Mouse (Mus musculus): ENCODE measurements around the gene Dlg4. TPM values are rescaled to one million over a fixed set of nuclear protein-coding genes. Genes with fewer than 3 reads are reported as not detected.
"Not testable (repeated sequence)": the region's sequence is repeated elsewhere in the genome, so short reads cannot be mapped to it uniquely, and the experiment has no call there.

The Dlg4 gene
- polyA plus RNA-seq, 1 experiment: 19.4 TPM

DNA sequence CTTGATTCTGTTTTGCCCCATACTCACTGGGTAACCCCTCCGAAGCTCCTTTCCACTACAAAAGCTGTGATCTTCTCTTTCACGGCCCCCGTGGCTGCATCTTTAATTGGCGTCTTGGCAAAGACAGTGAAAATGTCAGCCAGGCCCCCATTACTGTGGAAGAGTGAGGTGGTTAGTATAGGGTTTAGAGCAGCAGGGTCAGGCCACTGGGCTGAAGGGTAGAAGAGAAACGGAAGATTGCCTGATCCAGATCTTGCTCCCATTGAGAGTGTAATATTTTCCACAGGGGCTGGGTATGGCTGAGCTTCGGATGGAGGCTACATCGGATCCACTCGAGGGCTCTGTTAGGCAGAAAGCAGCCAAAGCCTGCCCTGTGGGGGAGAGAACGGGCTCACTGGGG lies 3.8 kb upstream of the Dlg4 start:
- Histone ChIP-seq H3K4me3 (replicated peaks; ENCODE audit: control insufficient read depth, low read depth, low read length) (no peak overlapping the region), H3K27ac (ENCODE audit: control insufficient read depth, insufficient read depth, low read depth, low read length, poor library complexity) (no peak overlapping the region), H3K4me1 (ENCODE audit: control insufficient read depth, insufficient read depth, low read length) (peaks cover 1% of the 10 kb centered on the region; the same call in 1 of the 2 replicates)
- TF ChIP-seq CTCF (IDR thresholded peaks at IDR 0.05; ENCODE audit: control insufficient read depth, insufficient read depth, low read length) (no peak), POLR2A (IDR thresholded peaks at IDR 0.05; ENCODE audit: borderline replicate concordance, control insufficient read depth, low read depth, low read length) (no peak)
- WGBS: 87% methylated on average over 9 of the region's 9 CpGs

DNA sequence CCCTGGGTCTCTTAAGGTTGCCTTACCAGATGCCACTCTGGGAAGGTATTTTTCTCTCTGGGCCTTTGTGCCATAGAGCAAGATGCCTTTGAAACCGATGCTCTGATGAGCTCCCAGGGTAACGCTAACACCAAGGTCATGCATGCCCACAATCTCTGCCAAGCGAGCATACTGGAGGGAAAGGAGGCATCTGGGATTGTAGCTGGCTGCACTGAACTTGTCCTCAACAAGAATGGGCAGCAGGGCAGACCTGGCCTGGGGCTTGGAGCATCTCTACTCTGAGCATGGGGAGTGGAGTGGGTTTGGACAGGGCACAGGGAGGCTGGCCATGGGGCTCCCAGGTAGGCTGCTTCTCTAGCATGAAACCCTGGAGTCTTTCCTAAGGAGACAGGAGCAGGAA lies 3.3 kb upstream of the Dlg4 start:
- no peak overlapping the region for H3K4me3 ChIP-seq (replicated peaks; ENCODE audit: control insufficient read depth, low read depth, low read length)
- H3K27ac ChIP-seq (ENCODE audit: control insufficient read depth, insufficient read depth, low read depth, low read length, poor library complexity): no peak overlapping the region
- TF ChIP-seq CTCF (IDR thresholded peaks at IDR 0.05; ENCODE audit: control insufficient read depth, insufficient read depth, low read length) (no peak), POLR2A (IDR thresholded peaks at IDR 0.05; ENCODE audit: borderline replicate concordance, control insufficient read depth, low read depth, low read length) (no peak)
- 90% methylated on average over 3 of the region's 3 CpGs for WGBS
- peaks cover 1% of the 10 kb centered on the region; the same call in 1 of the 2 replicates for H3K4me1 ChIP-seq (ENCODE audit: control insufficient read depth, insufficient read depth, low read length)

DNA sequence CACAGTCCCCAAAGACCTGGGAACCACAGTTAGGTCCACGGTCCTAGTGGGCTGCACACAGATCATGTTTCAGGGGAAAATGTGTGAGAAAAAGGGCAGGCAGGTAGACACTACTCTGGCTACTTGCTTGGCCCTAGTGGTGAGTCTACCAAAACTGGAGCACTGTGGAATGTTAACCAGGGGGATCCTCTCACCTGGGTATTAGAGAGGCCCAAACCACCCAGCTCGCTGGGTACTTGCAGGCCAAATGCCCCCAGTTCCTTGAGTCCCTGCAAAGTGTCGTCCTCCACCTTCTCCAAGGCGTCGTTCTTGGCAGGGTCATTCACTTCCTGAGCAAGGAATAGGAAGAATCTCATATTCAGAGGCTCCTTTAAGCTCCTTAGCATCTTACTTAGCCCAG lies 2.7 kb upstream of the Dlg4 start:
- WGBS: 76% methylated on average over 5 of the region's 5 CpGs
- H3K4me1 ChIP-seq (ENCODE audit: control insufficient read depth, insufficient read depth, low read length): peaks cover 1% of the 10 kb centered on the region; the same call in 1 of the 2 replicates
- H3K27ac ChIP-seq (ENCODE audit: control insufficient read depth, insufficient read depth, low read depth, low read length, poor library complexity): no peak overlapping the region
- TF ChIP-seq CTCF (IDR thresholded peaks at IDR 0.05; ENCODE audit: control insufficient read depth, insufficient read depth, low read length): no peak
- TF ChIP-seq POLR2A (IDR thresholded peaks at IDR 0.05; ENCODE audit: borderline replicate concordance, control insufficient read depth, low read depth, low read length): no peak
- no peak overlapping the region for H3K4me3 ChIP-seq (replicated peaks; ENCODE audit: control insufficient read depth, low read depth, low read length)

DNA sequence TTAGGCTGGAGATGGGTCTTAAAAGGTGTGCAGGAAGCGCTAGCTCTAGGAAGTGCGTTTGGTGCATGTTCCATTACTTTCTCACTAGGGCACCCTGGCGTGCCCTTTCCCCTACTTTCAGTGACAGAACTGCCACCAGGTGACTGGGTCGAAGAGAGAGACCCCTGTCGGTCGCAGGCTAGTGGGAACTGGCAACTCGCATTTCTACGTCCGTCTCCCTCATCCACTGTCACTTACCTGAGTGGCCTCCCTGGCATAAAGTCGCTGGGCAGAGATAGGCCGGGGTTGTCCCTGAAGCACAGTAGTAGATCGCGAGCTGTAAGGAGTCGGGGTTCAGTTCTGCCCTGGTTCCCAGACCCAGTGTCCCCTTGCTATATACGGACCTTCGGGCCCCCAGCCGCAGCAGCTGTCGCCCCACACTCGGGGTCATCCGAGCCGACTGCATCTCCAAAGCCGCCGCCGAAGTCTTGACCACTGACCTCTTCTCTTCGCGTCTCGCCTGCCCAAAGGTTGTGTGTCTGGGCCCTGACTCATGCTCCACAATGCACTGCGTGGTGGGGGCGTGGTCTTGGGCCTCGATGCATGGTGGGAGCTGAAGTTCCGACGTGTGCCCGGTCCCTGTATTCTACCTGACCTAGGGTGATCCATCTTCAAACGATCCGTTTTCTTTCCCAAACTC lies 1.7 kb upstream of the Dlg4 start, which contains the start of gene Acadvl:
Acadvl (minus strand) TSS at position 532 of the 679 bp plus-strand sequence.
- Histone ChIP-seq H3K27ac (ENCODE audit: control insufficient read depth, insufficient read depth, low read depth, low read length, poor library complexity) (peak within 1 kb of the TSS; percentile 26), H3K4me3 (replicated peaks; ENCODE audit: control insufficient read depth, low read depth, low read length) (peak within 1 kb of the TSS; percentile 74), H3K4me1 (ENCODE audit: control insufficient read depth, insufficient read depth, low read length) (peaks cover 1% of the 10 kb centered on the region; the same call in 1 of the 2 replicates)
- TF ChIP-seq POLR2A (IDR thresholded peaks at IDR 0.05; ENCODE audit: borderline replicate concordance, control insufficient read depth, low read depth, low read length) (peak; percentile 75; the same call in 1 of the 2 replicates), CTCF (IDR thresholded peaks at IDR 0.05; ENCODE audit: control insufficient read depth, insufficient read depth, low read length) (peak; percentile 38; the same call in 1 of the 2 replicates)
- under 1% methylated on average over 35 of the region's 35 CpGs for WGBS

DNA sequence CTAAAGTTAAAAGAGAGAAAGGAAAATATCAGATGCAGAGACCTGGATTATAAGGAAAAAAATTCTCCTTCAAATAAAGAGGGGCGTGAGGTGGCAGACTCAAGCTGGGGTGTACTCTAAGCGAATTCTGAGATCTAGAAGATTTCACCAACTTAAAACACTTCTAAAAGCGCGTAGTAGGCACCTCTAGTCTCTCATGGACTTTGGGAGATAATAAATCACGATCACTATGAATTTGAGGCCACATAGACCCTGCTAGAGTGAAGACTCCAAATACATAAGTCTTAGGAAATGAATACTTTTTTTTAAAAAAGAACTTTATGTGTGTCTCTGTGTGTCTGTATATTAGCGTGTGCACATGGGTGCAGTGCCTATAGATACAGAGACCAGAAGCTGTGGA lies 1.1 kb upstream of the Dlg4 start:
- Histone ChIP-seq H3K4me1 (ENCODE audit: control insufficient read depth, insufficient read depth, low read length) (peaks cover 1% of the 10 kb centered on the region; the same call in 1 of the 2 replicates), H3K4me3 (replicated peaks; ENCODE audit: control insufficient read depth, low read depth, low read length) (no peak overlapping the region), H3K27ac (ENCODE audit: control insufficient read depth, insufficient read depth, low read depth, low read length, poor library complexity) (no peak overlapping the region)
- TF ChIP-seq POLR2A (IDR thresholded peaks at IDR 0.05; ENCODE audit: borderline replicate concordance, control insufficient read depth, low read depth, low read length) (no peak), CTCF (IDR thresholded peaks at IDR 0.05; ENCODE audit: control insufficient read depth, insufficient read depth, low read length) (no peak)
- WGBS: 67% methylated on average over 6 of the region's 6 CpGs

DNA sequence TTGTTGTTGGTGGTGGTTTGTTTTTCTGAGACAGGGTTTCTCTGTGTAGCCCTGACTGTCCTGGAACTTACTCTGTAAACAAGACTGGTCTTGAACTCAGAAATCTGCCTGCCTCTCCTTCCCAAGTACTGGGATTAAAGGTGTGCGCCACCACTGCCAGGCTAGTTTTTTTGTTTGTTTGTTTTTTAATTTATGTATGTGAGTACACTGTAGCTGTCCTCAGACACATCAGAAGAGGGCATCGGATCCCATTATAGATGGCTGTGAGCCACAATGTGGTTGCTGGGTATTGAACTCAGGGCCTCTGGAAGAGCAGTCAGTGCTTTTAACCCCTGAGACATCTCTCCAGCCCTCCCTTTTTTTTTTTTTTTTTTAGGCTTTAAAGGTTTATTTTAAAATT lies 565 bp upstream of the Dlg4 start:
- not testable (repeated sequence) for H3K27ac ChIP-seq (ENCODE audit: control insufficient read depth, insufficient read depth, low read depth, low read length, poor library complexity); H3K4me3 ChIP-seq (replicated peaks; ENCODE audit: control insufficient read depth, low read depth, low read length); H3K4me1 ChIP-seq (ENCODE audit: control insufficient read depth, insufficient read depth, low read length)
- 82% methylated on average over 2 of the region's 2 CpGs for WGBS

DNA sequence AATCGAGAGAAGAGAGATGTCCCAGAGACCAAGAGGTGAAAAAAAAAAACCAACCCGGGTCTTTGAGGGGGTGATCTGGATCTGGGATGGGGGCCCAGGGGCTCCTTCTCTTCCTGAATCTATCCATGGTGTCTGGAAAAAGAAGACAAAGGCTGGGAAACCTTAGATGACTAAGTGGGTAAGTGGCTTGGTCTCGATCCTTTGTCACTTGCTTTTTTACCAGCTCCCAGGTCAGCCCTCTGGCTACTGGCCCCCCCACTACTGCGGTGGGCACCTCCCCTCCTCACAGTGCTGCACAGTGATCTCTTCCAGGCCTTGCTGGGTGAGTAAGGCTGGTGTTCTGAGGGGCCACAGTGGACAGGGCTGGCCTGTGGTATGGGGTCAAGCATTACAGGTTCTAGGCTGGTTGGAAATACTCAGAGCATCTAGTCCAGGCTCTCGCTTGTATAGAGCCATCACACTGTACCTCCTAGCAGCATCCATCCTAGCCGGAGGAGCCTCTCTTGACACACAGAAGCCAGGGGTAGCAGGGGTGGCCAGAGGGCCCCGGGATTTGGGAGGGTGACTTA lies 541 bp downstream of the Dlg4 start:
- Histone ChIP-seq H3K4me1 (ENCODE audit: control insufficient read depth, insufficient read depth, low read length) (peaks cover 1% of the 10 kb centered on the region; the same call in 1 of the 2 replicates), H3K4me3 (replicated peaks; ENCODE audit: control insufficient read depth, low read depth, low read length) (no peak overlapping the region), H3K27ac (ENCODE audit: control insufficient read depth, insufficient read depth, low read depth, low read length, poor library complexity) (no peak overlapping the region)
- no peak for TF ChIP-seq CTCF (IDR thresholded peaks at IDR 0.05; ENCODE audit: control insufficient read depth, insufficient read depth, low read length)
- TF ChIP-seq POLR2A (IDR thresholded peaks at IDR 0.05; ENCODE audit: borderline replicate concordance, control insufficient read depth, low read depth, low read length): no peak
- WGBS: 63% methylated on average over 7 of the region's 7 CpGs

DNA sequence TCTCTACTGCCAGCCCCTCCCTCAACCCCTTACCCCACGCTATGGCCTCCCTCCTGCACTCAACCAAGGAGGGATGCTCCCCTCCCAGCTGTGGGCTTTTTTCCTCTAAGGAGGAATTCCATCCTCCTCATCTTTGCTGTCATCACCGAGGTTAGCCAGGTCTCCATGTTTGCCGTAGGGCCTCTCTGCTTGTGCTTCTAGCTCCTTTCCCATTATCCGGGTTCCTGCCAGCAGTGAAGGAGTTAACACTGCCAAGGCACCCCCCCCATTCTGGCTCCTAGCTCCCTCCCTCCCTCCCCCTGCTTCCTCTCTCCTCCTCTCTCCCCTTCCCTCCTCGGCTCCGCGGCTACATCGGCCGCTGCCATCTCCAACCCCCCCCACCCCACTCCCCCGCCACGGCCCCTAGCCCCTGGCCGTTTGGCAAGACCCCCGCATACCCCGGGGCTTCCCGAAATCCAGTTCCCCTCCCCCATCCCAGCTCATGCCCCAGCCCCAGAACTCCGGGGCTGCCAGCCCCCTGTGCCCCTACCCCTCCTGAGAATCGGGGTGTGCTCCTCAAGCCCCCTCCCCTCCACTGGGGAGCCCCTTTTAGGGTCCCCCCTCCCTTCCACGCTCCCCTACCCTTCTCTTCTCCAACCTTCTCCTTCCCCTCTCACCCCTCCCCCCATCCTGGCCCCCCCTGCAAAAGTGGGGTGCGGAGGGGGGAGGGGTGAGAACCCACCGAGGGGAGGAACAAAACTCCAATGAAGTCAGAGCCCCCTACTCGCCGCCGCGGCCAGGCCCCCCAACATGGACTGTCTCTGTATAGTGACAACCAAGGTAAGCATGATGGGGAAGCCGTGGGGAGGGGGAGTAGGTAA lies 1.6 kb downstream of the Dlg4 start:
- TF ChIP-seq POLR2A (IDR thresholded peaks at IDR 0.05; ENCODE audit: borderline replicate concordance, control insufficient read depth, low read depth, low read length) (no peak), CTCF (IDR thresholded peaks at IDR 0.05; ENCODE audit: control insufficient read depth, insufficient read depth, low read length) (no peak)
- peaks cover 1% of the 10 kb centered on the region; the same call in 1 of the 2 replicates for H3K4me1 ChIP-seq (ENCODE audit: control insufficient read depth, insufficient read depth, low read length)
- H3K27ac ChIP-seq (ENCODE audit: control insufficient read depth, insufficient read depth, low read depth, low read length, poor library complexity): no peak overlapping the region
- WGBS: 1% methylated on average over 25 of the region's 25 CpGs
- peak overlapping the region; percentile 18 for H3K4me3 ChIP-seq (replicated peaks; ENCODE audit: control insufficient read depth, low read depth, low read length)
